Mouse (Mus musculus): Measurements from ENCODE around the gene Ffar2. TPM values are rescaled to one million over a fixed set of nuclear protein-coding genes. Genes with fewer than 3 reads are reported as not detected.
"Not testable (repeated sequence)": the region's sequence is repeated elsewhere in the genome, so short reads cannot be mapped to it uniquely, and the experiment has no call there.

Gene Ffar2
- not detected for total RNA-seq (2021)

DNA sequence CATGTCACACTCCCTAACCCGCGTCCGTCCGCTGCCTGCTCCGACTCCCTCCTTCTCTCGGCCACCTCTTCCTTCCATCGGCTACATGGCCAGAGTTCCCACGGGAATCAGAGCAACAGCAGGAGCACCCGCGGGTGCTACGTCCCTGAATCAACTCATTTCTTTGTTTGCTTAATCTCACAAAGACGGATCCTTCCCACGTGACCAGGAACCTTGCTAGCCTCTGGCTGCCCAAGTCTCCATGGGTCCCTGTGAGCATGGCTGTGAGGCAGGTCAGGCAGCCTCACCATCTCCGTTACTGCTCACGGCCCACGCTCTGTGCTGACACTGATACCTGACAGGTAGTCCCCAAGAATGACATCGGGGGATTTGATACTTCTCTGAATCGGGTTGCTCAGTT, at the start of gene Ffar2:
Gene Ffar2 (minus strand): TSS at position 101 of the 400 bp plus-strand sequence.
- intact Hi-C loops (cut with DNase I) = no loop called here
- no peak for DNase-seq (ENCODE audit: low spot score in 2 of 2)

DNA sequence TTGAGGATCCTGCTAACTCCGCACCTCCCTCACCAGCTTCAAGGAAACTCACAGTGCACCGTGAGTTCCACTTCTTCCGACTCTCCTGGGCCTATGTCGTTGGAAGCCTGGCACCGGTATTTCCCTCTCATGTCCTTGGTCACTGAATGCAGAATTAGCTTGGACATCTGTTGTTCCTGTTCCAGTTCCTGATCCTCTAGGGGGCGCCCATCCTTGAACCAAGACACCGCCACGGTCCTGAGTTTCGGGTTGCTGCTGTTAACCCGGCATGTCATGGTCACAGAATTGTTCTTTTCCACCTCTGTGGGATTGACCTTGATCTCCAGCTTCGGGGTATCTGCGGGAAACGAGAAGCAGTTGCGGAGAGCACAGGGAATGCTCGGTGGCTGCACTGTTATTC, 49.5 kb upstream of the Ffar2 start:
- DNase-seq (ENCODE audit: low spot score in 2 of 2) = peak; percentile 14 to 54
- intact Hi-C loops (cut with DNase I) = loop anchor here (1.0 kb wide), 1 partner anchor 101 kb away; no protein-coding TSS in a partner anchor

DNA sequence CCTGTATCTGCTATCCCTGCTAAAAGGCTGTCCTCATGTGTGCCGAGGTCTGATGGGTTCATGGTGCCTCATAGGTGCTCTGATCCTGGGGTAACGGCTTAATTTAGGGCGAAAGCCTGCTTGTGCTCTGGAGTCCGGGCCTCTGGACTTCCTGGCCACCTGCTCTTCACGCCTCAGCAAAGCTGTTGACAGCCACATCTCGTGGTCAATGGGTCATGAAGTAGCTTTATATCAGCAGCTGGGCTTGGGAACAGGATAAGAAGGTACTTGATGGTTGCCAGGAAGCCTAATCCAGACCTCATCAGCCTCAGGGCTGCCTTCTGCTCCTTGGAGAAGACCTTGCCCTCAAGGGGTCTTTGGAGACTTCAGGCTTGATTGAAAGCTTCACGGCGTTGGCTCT, 39.8 kb upstream of the Ffar2 start:
- intact Hi-C loops (cut with DNase I) = loop anchor here (10.0 kb wide), 1 partner anchor 199 kb away; the partner anchor contains the start of gene Haus5
- DNase-seq (ENCODE audit: low spot score in 2 of 2) = no peak

DNA sequence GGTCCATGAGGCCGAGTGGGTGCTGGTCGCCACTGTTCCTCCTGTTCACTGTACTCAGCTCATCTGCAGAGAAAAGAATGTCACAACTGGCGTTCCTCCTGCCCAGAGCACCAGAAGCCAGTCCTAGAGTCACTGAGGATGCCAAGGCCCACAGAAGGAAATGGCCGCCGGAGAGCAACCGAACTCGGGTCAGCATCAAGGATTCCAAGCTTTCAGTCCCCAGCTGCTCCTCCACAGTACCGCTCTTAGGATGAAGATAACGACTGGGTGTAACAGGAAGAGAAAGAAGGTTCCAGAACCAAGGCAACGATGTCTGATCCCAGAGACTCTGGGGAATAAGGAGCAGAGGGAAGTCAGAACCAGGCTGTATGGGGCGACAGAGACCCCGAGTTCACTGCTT, 37.9 kb upstream of the Ffar2 start, which contains the start of gene Ffar1:
Gene Ffar1 (minus strand): TSS at position 101 of the 400 bp plus-strand sequence.
- intact Hi-C loops (cut with DNase I) = loop anchor here (10.0 kb wide), 1 partner anchor 197 kb away; the partner anchor contains the start of gene Haus5
- DNase-seq (ENCODE audit: low spot score in 2 of 2) = no peak

DNA sequence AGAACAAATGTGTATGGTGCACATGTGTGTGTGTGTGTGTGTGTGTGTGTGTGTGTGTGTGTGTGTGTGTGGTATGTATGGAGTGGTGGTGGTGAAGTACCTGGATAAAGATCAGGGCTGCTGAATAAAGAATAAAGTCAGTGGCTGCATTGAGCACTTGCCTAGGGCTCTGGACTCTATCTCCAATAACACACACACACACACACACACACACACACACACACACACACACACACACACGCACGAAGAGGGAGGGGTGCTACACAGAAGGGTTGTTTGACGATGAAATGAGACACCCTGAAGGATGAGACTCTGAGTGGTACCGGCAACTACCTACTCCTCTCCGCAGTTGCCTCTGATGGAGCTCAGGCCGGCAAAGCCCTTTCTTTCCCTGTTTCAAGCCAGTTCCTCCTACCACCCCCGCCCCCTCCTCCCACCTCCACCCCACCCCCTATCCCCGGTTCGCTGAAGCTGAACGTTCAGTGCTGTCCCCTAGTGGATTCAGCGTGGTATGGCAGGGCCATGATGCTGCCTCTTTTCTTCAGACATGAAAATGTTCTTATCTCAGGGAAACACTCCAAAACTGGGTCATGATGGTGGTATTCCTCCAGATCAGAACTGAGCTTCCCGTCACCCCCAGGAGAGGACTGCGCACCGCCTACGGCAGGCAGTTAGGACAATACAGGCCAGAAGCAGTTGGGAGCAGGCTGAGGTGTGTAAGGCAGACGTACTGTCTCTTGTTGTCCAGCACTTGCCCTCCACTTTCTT, 36.2 kb upstream of the Ffar2 start:
- intact Hi-C loops (cut with DNase I) = loop anchor here (5.0 to 10.0 kb wide), 2 partner anchors 48 to 195 kb away; partner anchors contain the start of gene Haus5
- peak; percentile 32 to 43 for DNase-seq (ENCODE audit: low spot score in 2 of 2)

GRCm38 (mm10) chr7:30859290-30859634, 35.7 kb upstream of the Ffar2 start:
- intact Hi-C loops (cut with DNase I) = loop anchor here (5.0 kb wide), 1 partner anchor 47 kb away; no protein-coding TSS in a partner anchor
- DNase-seq (ENCODE audit: low spot score in 2 of 2) = peak; percentile 69 to 72

- no peak for DNase-seq (ENCODE audit: low spot score in 2 of 2)
- intact Hi-C loops (cut with DNase I) = loop anchor here (5.0 kb wide), 1 partner anchor 45 kb away; no protein-coding TSS in a partner anchor
These were observed 34.2 kb upstream of the Ffar2 start for GRCm38 (mm10) chr7:30857746-30858145.

- DNase-seq (ENCODE audit: low spot score in 2 of 2) = no peak
- intact Hi-C loops (cut with DNase I) = loop anchor here (5.0 kb wide), 1 partner anchor 44 kb away; no protein-coding TSS in a partner anchor
These were observed 32.5 kb upstream of the Ffar2 start, which contains the start of gene Ffar3 for GRCm38 (mm10) chr7:30856078-30856477. Ffar3 (minus strand) TSS chr7:30856178.

DNA sequence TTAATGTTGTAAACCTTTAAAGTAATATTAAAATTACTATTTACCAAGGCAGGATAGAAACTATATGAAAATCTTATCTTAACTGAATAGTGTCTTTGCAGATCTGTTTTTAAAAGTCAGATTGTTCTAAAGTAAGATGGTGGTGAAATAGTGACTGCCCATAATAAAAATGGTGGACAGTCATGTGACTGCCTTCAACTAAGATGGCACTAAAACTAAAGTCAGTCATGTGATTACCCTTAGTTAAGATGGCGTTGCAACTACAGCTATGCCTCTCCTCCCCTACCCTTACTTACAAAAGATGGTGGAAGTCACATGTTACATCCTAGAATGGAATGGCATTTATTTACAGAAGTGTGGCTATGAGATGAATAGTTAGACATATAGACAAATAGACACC, 27.8 kb upstream of the Ffar2 start:
- no peak for DNase-seq (ENCODE audit: low spot score in 2 of 2)
- intact Hi-C loops (cut with DNase I) = no loop called here

GRCm38 (mm10) chr7:30847934-30848333, 24.4 kb upstream of the Ffar2 start:
- intact Hi-C loops (cut with DNase I) = no loop called here
- no peak for DNase-seq (ENCODE audit: low spot score in 2 of 2)

- no peak for DNase-seq (ENCODE audit: low spot score in 2 of 2)
- intact Hi-C loops (cut with DNase I) = no loop called here
These were observed 23.8 kb upstream of the Ffar2 start for GRCm38 (mm10) chr7:30847386-30847785.

- DNase-seq (ENCODE audit: low spot score in 2 of 2) = no peak
- intact Hi-C loops (cut with DNase I) = no loop called here
These were observed 23.0 kb upstream of the Ffar2 start for GRCm38 (mm10) chr7:30846505-30847053.

- intact Hi-C loops (cut with DNase I) = no loop called here
- no peak for DNase-seq (ENCODE audit: low spot score in 2 of 2)
These were observed 21.2 kb upstream of the Ffar2 start for GRCm38 (mm10) chr7:30844676-30845297.

- intact Hi-C loops (cut with DNase I) = no loop called here
- DNase-seq (ENCODE audit: low spot score in 2 of 2) = no peak
These were observed 18.5 kb upstream of the Ffar2 start for GRCm38 (mm10) chr7:30842092-30842491.

DNA sequence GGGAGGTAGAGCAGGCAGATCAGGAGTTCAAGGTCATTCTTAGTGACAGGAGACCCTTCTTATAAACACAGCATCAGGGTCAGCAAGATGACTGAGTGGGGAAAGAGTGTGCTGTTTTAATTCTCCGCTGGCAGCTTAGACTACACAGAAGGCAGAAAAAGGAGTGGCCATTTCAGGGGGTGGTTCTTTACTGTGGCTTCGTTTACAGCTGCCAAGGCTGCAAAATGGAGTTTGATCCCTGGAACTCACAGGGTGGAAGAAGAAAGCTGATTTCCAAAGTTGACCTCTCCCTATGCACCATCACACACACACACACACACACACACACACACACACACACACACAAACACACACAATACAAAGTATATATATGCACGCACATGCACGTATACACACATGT, 17.8 kb upstream of the Ffar2 start:
- DNase-seq (ENCODE audit: low spot score in 2 of 2) = no peak
- intact Hi-C loops (cut with DNase I) = no loop called here

DNA sequence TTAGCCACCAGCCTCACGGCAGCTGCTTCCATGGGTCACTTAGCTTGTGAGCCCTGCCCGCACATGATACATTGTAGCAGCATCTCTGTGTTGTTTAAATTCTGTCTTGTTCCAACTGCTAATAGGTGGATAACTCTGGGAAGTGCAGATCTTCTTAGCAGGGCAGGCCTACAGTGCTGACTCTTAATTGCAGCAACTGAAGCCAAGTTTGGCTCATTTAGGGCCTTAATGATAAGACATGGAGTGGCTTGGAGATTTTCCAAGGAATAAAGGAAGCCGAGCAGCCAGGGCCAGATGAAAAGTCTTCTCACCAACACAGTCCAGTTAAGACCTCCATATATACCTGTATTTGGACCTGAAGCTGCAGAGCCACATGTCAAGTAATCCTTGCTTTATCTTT, 16.7 kb upstream of the Ffar2 start:
- DNase-seq (ENCODE audit: low spot score in 2 of 2) = no peak
- intact Hi-C loops (cut with DNase I) = no loop called here

DNA sequence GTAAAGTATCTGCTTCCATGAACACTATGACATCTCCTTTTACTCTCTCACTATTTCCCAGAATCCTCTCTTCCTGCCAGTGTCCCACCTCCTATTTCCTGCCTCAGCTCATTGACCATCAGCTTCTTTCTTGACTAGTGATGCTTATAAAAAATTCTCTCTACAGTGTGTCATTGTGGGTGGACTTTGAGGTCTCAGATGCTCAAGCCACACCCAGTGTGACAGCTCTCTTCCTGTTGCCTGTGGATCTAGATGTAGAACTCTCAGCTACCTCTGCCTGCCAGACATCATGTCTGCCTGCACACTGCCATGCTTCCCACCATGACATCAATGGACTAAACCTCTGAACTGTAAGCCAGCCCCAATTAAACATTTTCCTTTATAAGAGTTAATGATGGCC, 13.7 kb upstream of the Ffar2 start:
- DNase-seq (ENCODE audit: low spot score in 2 of 2) = no peak
- intact Hi-C loops (cut with DNase I) = no loop called here

GRCm38 (mm10) chr7:30832684-30833083, 9.1 kb upstream of the Ffar2 start:
- intact Hi-C loops (cut with DNase I); DNase-seq (ENCODE audit: low spot score in 2 of 2): not testable (repeated sequence)

DNA sequence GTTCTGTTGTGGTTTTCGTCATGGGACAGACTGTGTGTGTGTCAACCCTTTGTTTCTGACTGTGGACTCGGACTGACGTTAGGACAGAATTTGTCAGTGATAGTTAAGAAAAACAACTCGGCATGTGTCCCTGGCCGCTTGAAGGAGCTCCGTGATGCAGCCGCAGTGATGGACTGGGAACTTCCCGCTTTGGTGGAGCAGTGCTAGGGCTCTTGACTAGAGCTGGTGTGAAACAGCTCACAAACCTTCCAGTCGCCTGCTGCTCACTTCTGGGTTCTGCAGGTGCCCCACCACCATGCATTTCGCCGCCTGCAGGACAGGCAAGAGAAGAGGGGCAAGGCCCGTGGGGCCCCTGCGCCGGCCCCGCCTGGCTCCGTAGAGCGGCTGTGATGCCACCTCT, 8.7 kb upstream of the Ffar2 start:
- no peak for DNase-seq (ENCODE audit: low spot score in 2 of 2)
- intact Hi-C loops (cut with DNase I) = no loop called here

- intact Hi-C loops (cut with DNase I) = no loop called here
- no peak for DNase-seq (ENCODE audit: low spot score in 2 of 2)
These were observed 5.9 kb upstream of the Ffar2 start for GRCm38 (mm10) chr7:30829428-30829827.
